Mouse (Mus musculus) CD4-positive, CD25-positive, alpha-beta regulatory T cell, adult 2 months (primary cell): Measurements from ENCODE around the gene Dtnb.
A peak's percentile ranks its signal among the peaks of the same experiment; 100 is the strongest.

Source experiments
- DNase-seq: peaks from one replicate; pipeline ENCODE4 v3.0.0-alpha.2; 2012; ENCODE audit warnings: low read depth, low spot score

Gene Dtnb

DNA sequence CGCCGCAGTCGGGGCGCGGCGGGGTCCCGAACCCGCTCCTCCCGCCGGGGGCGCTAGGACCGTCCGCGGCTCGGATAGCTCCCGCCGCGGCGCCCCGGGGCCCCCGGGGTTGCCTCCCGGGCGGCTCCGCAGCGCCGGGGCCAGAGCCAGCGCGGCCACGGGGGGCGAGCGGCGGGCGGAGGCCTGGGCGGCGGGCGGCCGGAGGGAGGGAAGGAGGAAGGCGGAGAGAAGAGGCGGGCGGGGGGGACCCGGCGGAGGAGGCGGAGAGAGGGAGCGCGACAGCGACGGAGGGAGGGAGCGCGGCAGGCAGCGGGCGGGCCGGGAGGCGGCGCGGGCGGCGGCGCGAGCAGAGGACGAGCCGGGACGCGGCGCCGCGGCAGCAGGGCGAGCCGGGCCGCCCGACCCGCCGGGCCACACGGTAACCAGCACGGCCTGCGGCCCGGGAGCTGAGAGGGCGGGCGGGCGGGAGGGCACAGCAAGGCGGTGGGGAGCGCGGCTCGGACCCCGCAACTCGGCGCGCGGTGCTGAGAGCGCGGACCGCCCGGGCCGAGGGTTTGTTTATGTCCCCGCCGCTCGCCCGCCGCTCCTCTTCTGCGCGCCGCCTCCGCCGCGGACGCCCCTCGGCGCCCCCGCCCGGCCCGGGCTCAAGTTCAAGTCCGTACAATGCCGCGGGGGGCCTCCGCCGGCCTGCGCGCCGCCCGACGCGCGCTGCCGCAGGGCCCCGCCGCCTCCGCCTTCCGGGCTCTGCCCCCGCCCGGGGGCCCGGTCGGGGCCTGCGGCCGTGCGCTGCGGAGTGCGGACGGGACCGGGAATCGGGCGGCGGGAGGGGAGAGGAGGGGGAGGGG, 234.7 kb downstream of the Dtnb start:
- peak; percentile 80 for DNase-seq

DNA sequence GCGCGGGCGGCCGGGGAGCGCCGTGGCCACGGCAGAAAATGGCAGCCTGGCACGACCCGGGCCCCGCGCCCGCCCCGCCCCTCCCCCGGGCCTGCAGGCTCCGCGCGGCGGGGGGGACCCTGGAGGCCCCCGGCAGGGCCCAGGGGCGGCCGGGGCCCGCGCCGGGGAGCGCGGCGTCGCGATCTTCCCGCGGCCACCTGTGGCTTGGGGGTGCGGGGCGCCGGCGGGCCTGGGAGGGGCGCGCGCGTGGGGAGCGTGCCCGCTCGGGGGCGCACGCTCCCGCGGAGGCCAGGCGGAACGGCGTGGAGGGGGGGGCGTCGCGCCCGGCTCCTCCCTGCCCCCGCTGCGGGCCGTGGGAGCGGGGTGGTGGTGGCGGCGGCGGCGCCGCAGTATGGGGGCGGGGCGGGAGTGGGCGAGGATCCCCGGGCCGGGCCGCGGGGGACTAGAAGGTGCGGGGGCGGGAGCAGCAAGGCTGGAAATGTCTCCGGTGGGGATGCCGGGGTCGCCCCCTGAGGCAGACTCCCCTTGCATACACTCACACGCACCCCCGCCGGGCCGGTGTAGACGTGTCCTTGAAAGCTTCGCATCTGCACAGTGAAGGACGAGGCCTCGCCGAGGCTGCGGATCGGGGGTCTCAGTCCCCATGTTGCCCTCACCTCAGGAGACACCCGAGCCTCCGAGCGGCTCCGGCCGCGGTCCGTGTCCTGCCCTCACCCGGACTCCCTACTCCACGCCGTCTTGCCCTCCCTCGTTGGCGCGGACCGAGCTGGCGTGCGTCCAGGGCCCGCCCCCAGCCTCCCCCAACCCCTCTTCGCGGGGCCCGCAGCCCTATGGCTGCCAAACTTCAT, 235.6 kb downstream of the Dtnb start:
- peak; percentile 75 for DNase-seq

DNA sequence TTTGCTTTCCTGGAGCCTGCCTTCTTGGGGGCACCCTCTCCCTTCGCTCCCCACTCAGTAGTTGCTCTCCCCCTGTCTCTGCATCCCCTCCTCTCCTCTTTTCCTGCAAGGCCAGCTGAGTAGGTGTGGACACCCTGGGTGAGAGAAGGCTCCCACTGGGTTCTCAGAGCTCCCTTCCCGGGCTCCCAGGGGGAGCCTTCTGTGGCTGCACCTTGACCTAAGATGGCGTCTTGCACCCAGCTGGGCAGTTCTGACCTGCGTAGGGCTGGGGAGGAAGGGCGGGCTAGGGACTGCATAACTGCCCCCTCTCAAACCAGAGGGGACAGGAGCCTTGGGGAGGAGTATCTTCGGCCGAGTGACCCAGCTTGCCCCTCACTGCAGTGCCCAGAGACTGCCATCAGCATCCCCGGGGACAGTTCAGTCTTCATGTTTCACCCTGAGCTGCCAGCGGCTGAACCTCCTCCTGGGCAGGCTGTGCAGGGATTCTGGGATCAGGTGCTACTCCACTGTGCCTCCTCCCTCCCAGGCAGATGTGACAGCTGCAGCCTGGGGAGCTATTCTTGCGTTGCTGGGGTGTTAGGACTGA, 236.3 kb downstream of the Dtnb start:
- peak; percentile 24 for DNase-seq

DNA sequence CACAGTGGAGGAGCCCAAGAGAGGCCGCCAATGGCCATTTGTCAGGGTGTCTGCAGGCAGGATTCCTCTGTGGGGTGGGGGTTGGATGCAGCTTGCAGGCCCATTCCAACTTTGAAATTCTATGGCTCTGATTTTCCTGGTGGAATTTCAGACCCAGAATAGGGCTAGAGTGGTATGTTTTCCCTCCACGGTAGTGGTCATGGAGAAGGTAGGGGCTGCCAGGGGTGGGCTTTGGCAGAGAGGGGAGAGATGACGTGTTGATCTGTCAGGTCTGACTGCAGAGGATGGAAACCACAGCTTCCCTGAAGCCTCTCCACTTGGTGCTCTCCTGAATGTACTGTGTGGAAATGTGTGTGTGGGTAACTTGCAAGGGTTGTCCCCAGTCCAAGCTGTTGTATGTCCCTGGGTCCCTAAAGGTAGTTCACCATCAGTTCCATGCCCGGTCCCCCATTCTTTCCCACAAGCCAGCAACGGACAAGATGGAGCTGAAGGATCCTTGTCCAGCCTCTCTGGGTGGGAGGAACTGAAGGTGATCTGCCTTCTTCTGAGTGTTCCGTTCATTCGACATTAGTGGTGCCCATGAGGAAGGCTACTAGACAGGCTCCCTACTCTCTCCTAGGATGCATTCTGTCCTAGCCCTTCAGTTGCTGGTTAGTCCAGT, 237.5 kb downstream of the Dtnb start:
- no peak for DNase-seq

DNA sequence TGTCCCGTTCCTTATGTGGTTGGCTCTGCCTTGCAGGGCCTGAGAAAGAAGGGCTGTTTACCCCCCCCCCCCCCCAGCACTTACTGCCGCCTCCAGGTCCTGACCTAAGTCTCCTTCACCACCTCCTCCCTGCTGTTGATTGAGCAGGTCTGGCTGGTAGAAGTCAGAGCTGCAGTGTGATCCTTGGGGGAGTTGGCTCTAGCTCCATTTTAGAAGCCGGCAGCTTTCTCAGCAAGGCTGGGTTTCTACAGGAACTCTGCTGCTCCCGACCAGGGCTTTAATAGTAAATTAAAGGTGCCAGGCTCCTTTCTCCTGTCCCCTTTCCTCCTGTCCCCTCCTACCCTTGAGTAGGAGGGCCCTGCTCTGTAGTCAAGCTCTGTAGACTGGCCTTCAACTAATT, 238.3 kb downstream of the Dtnb start:
- no peak for DNase-seq

DNA sequence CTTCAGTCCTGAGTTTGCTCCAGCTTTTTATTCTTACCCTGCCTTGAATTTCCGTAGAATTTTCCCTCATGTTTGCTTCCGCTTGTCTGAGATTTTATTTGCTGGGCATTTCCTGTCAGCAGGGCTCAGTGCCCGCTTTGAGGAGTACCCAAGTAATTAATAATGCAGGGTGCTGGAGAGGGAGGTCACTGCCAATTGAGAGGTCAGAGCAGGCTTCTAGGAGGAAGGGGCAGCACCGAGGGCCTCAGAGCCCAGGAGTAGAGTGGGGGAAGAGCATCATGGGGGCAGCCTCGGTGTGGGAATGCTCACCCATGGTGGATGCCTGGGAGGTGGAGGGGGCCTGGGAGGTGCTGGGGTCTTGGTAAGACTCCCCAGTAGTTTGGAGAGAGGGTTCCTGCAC, 239.4 kb downstream of the Dtnb start:
- DNase-seq, result no peak

DNA sequence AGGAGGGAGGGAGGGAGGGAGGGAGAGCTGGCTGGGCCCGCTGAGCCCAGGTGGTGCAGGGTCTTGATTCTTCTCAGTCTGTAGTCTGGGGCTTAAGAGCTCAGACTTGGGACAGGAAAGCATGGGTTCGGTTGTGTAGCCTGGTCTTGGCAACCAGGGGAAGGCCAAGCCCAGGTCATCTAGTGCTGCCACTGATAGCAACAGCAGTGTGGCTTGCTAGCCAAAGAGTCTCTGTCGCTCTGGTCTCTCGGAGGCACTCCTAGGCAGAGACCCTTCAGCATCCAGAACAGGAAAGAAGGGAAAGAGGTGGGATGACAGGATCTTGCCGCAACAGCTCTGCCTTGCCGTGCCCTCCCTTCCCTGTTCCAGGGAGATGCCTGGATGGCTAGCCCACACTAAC, 240.1 kb downstream of the Dtnb start:
- DNase-seq, result no peak

DNA sequence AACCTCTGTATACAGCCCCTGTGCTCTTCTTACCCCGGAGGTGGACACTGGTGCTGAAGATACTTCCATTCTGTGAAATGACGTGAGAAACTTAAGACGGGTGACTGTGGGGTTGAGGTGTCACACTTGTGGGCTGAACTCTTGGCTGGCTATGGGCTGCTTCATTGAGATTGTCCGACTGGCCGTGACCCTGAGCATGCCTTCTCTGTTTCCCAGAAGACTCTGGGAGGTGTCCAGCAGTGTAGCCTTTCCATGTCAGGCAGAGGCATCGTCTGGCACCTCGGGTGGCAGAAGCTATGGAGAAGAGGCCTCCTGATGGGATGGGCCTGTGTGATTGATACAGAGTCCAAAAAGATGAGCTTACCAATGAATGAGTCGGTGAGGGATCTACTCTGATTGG, 241.0 kb downstream of the Dtnb start:
- DNase-seq, result no peak

DNA sequence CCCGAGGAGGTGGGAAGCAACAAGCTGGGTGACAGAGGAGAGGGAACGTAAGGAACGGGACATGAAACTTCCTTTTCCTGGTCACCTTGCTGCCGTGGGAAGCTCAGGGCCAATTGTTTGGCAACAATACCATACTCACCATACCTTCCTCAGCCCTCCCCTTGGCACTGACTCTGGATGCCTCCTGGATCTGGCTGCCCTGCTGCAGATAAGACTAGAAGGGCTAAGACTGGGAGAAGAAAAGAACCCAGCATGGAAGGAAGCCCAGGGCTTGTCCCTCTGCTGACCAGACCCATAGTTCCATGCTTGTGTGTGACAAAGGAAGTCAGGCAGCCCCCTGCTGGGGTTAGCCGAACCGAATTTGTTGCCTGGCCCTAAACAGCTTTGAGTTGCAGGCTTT, 243.2 kb downstream of the Dtnb start:
- DNase-seq, result no peak

DNA sequence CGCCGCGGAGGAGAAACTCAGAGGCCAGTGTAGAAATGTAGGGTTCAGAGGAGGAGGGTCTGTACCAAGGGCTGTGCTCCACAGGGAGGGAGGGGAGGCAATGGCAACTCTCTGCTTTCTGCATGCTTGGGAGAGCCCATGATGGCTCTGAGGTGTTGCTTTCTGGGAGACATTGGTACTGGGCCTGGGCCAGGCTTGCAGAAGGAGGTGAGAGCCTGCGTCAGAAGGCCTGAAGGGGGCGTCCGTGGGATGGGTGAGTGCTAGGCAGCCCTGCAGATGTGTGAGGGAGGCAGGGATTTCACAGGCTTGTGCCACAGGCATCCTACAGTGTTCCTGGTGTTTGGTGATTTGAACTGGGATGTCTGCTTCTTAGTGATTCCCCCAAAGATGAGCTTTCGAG, 244.9 kb downstream of the Dtnb start:
- DNase-seq, result peak; percentile 46

DNA sequence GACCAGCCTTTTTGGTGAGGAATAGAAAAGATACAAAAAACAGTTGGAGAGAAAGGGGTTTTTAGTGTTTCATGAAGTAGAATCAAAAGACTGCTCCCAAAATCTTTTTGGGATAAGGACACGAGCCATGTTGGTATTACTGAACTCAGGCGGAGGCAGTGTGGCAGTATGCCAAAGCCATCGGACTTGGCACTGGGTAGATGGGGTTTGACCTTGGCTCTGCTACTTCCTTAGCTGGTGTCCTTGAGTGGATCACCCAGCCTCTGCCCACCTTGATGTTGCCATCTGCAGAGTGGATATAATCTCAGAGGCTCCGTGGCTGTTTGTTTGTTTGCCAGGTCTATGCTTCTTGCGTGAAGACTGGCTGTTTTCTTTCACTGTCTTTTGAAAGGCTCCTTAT, 245.4 kb downstream of the Dtnb start:
- DNase-seq, result no peak

DNA sequence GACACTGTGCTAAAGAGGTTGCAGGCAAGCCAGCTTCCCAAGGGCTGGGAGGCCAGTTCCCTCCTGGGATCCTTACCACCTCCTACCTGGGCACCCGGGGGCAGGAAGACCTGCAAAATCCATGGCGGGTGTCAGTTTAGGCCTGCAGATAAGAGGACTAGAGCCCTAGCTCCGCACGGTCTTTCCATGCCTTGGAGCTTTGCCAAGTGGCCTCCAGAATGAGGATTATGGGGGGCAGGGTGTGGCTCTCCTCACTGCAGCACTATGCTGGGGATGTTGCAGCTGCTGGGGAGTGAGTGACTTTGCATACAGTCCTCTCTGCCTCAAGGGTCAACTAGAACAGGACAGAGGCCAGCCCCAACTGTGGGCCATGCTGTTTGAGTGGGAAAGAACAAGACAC, 247.7 kb downstream of the Dtnb start:
- DNase-seq, result no peak

DNA sequence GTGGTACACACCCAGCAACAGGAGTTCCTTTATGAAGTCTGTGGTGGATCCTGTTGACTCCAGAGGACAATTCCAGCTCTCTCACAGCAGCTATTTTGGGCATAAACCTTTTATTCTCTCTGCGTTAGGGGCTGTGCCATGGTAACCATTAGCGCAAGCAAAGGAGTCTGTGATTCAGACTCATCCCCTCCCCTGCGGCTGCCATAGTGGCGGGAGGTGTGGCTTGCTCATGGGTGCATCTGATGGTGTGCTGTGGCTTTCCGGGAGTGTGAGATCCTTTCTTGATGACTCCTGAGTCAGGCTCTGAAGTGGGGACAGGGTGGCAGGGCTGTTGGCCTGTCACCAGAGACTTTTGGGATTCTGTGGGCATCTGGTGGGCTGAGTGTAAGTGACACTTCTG, 251.2 kb downstream of the Dtnb start:
- peak; percentile 58 for DNase-seq

DNA sequence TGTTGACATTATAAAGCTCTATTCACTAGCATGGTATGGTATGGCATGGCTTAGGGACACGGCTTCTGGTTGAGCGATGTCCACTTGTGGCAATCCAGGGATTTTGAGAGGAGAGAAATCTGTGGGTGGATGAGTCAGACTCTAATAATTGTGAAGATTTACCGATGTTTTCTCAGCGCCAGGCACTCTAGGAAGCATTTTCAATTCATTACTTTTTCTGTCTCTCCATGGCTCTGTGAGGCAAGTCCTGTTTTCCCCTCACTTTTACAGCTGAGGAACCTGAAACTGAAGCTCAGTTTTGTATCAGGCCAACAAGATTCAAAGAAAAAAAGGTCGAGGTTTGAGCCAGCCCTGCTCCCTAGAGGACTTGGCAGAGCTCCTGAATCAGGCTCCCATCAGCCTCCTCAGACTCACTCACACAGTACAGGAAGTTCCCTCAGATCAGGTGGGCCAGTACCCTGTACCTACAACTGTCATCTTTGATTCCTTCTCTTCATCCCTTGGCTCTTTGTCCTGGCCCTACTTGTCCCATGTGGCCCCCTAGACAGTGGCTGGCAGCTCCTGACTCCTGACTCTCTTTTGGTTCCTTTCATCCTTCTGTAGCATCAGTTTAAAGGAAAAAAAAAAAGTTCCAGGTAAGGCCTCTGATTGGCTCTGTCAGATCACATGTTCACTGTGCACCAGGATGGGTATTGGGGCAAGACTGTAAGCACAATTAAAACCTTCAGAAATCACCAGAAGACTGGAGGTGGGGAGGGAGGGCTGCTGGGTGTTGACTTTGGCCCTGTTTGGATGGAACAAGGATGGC, 252.9 kb downstream of the Dtnb start:
- DNase-seq, result no peak

DNA sequence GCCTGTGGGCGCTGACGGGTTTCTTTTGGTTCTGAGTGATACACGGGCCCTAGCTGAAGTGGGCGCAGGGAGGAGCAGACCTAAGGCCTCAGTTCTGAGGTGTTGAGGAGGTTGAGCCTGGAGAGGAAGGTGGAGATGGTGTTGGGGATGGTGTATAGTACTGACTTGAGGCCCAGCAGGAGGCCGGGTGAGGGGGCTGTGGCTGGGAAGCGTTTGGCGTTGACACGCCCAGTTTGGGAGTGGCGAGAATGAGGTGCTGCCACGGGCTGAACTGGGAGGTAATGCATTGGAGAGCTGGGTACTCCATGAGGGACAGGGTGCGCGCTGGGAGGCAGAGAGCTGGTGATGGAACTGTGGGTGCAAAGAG, 253.5 kb downstream of the Dtnb start:
- DNase-seq, result no peak

DNA sequence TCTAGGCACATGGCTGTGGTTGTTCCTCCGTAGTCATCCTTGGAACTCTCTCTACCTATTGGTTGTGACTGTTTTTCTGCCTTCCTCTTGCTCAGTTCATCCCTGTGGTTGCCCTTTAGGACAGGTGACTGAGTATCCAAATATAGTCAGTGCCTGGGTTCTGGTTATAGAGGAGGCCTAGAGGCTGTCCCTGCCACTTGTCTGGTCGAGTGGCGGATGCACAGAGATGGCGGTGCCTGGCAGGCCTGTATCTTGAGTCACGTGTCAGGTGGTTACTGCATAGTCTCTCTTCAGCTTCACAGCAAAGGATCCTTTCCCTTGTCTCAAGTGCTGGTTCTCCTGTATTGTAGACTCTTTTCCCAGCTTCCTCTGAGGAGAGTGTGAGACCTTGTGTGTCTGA, 255.6 kb downstream of the Dtnb start:
- no peak for DNase-seq
